Mouse (Mus musculus): Measurements from ENCODE around the gene Utrn.

DNA sequence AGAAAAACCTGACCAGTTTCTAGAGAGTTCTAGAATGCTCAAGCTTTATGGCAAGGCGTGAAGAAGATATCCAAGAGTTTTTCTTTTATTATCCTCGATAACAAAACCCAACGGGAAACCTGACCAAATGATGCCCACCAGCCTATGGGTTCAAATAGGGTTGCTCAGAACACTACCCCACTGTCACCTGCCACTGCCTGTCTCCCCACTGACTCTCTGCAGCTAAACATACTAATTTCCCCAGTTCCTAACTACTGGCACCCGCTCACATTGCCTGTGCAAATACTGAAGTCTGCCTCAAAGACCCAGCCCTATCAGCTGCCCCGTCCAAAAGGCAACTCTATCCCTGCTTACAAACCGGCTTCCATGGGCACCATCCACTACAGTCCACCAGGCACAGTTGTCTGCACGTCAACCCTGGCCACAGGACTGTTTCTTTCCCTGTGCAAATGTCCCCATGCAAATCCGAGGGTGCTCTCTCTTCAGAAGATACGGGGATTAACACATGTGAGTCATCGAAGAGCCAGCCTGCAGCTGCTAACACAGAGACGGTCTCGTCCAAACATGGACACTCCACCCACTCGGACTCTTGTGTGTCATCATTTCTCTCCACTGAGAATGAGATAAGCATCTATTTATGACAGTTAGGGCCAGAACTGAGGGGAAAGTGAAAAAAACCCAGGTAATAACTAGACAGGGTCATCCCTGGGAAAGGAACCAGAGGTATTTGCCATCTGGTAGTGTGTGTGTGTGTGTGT lies 48.0 kb downstream of the Utrn start:
- TF ChIP-seq POLR2A (IDR thresholded peaks at IDR 0.05; ENCODE audit: borderline replicate concordance, low read depth, low read length) = no peak
- no peak for TF ChIP-seq CTCF (IDR thresholded peaks at IDR 0.05; ENCODE audit: low read depth, low read length)

Data from bone marrow macrophage, adult 2 months (primary cell).